Mouse (Mus musculus): Measurements from ENCODE around the gene Stac2.
A peak's percentile ranks its signal among the peaks of the same experiment; 100 is the strongest.

Stac2 gene

GRCm38 (mm10) chr11:97998898-97999608 lies 54.2 kb downstream of the Stac2 start:
- DNase-seq (ENCODE audit: low read depth, low spot score) = peak; percentile 61

- DNase-seq (ENCODE audit: low read depth, low spot score) = no peak
Observed at GRCm38 (mm10) chr11:97998074-97998793, 55.0 kb downstream of the Stac2 start.

- no peak for DNase-seq (ENCODE audit: low read depth, low spot score)
Observed at GRCm38 (mm10) chr11:97997387-97997960, 55.8 kb downstream of the Stac2 start.

- DNase-seq (ENCODE audit: low read depth, low spot score) = no peak
Observed at GRCm38 (mm10) chr11:97996691-97997090, 56.6 kb downstream of the Stac2 start.

- DNase-seq (ENCODE audit: low read depth, low spot score) = no peak
Observed at GRCm38 (mm10) chr11:97995564-97996288, 57.5 kb downstream of the Stac2 start, which contains the start of gene Arl5c. Gene Arl5c, minus strand, starts transcription at chr11:97996181.

- DNase-seq (ENCODE audit: low read depth, low spot score) = peak; percentile 65
Observed at GRCm38 (mm10) chr11:97994539-97995100, 58.6 kb downstream of the Stac2 start.

- DNase-seq (ENCODE audit: low read depth, low spot score) = peak; percentile 94
Observed at GRCm38 (mm10) chr11:97988530-97989096, 64.6 kb downstream of the Stac2 start.

- DNase-seq (ENCODE audit: low read depth, low spot score) = peak; percentile 94
Observed at GRCm38 (mm10) chr11:97987551-97988526, 65.4 kb downstream of the Stac2 start.

- no peak for DNase-seq (ENCODE audit: low read depth, low spot score)
Observed at GRCm38 (mm10) chr11:97986738-97987465, 66.4 kb downstream of the Stac2 start.
